Mouse (Mus musculus): ENCODE measurements around the gene Clec2g. TPM values are rescaled to one million over a fixed set of nuclear protein-coding genes. Genes with fewer than 3 reads are reported as not detected.
"Not testable (repeated sequence)": the region's sequence is repeated elsewhere in the genome, so short reads cannot be mapped to it uniquely, and the experiment has no call there.

The Clec2g gene
- polyA plus RNA-seq, 1 experiment, result 0.35 TPM

DNA sequence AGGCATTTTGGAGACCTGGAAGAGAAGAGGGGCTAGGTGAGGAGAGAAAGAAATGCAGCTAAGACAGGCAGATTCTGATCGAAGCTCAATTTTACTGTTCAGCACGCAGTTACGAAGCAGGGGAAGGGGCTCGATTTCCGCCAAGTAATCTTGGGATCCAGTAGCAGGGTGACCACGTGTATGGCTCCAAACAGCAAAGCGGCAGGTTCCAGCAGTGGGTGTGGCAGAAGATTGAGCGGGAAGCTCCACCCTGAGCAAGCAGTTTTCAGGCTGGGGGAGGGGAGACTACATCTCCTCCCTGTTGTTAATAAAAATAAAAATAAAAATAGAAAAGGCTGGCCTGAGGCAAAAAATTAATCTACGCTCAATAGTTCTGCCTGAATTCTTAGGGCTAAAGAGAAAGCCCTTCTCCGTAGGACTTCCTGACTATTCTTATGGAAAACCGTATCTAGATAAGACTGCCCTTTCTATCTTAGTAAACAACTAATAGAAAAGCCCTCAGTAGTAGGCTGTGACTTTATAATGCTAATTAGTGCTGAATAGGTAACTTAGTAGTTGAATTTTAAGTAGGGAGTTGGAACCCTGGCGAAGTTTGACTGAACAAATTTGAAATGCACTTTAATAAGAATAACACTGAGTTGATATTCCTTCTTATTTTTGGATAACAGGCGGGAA, 62.7 kb downstream of the Clec2g start:
- TF ChIP-seq POLR2A (IDR thresholded peaks at IDR 0.05; ENCODE audit: low read depth, low read length) (no peak), CTCF (IDR thresholded peaks at IDR 0.05; ENCODE audit: extremely low read depth, insufficient read depth, insufficient read length, insufficient replicate concordance) (no peak)
- WGBS, result 74% methylated on average over 13 of the region's 13 CpGs
- no peak for DNase-seq (ENCODE audit: low read depth in 1 of 2, low spot score in 2 of 2)
- H3K27ac ChIP-seq (ENCODE audit: insufficient read depth, low read length), result no peak overlapping the region
- H3K4me1 ChIP-seq (ENCODE audit: control insufficient read depth, insufficient read depth, insufficient read length), result peaks cover 8% of the 10 kb centered on the region; the same call in 1 of the 2 replicates
- no peak overlapping the region for H3K4me3 ChIP-seq (ENCODE audit: extremely low read depth, insufficient read depth, insufficient read length)
- H3K27me3 ChIP-seq (ENCODE audit: control insufficient read depth, insufficient read depth, low read length), result no peaks in the 10 kb centered on the region
- H3K36me3 ChIP-seq (ENCODE audit: control insufficient read depth, insufficient read depth, low read length), result no peaks in the 10 kb centered on the region

GRCm38 (mm10) chr6:129001392-129001791, 67.2 kb downstream of the Clec2g start:
- DNase-seq (ENCODE audit: low read depth in 1 of 2, low spot score in 2 of 2), result no peak
- WGBS, result 80% methylated on average over 2 of the region's 2 CpGs

GRCm38 (mm10) chr6:129008552-129008951, 74.4 kb downstream of the Clec2g start:
- H3K27me3 ChIP-seq (ENCODE audit: control insufficient read depth, insufficient read depth, low read length), result no peaks in the 10 kb centered on the region
- no peak overlapping the region for H3K4me3 ChIP-seq (ENCODE audit: extremely low read depth, insufficient read depth, insufficient read length)
- no peaks in the 10 kb centered on the region for H3K36me3 ChIP-seq (ENCODE audit: control insufficient read depth, insufficient read depth, low read length)
- no peak for DNase-seq (ENCODE audit: low read depth in 1 of 2, low spot score in 2 of 2)
- no peak overlapping the region for H3K27ac ChIP-seq (ENCODE audit: insufficient read depth, low read length)
- no peak for TF ChIP-seq POLR2A (IDR thresholded peaks at IDR 0.05; ENCODE audit: low read depth, low read length)
- TF ChIP-seq CTCF (IDR thresholded peaks at IDR 0.05; ENCODE audit: extremely low read depth, insufficient read depth, insufficient read length, insufficient replicate concordance), result no peak
- peaks cover 7% of the 10 kb centered on the region; the same call in 1 of the 2 replicates for H3K4me1 ChIP-seq (ENCODE audit: control insufficient read depth, insufficient read depth, insufficient read length)
- 90% methylated on average over 8 of the region's 8 CpGs for WGBS

More at GRCm38 (mm10) chr6:129001392-129001791, 67.2 kb downstream of the Clec2g start:
- Histone ChIP-seq H3K36me3 (ENCODE audit: control insufficient read depth, insufficient read depth, low read length) (no peaks in the 10 kb centered on the region), H3K27me3 (ENCODE audit: control insufficient read depth, insufficient read depth, low read length) (no peaks in the 10 kb centered on the region), H3K4me3 (ENCODE audit: extremely low read depth, insufficient read depth, insufficient read length) (no peak overlapping the region), H3K27ac (ENCODE audit: insufficient read depth, low read length) (no peak overlapping the region; the same call in 1 of the 2 replicates), H3K4me1 (ENCODE audit: control insufficient read depth, insufficient read depth, insufficient read length) (no peaks in the 10 kb centered on the region)
- TF ChIP-seq POLR2A (IDR thresholded peaks at IDR 0.05; ENCODE audit: low read depth, low read length) (no peak), CTCF (IDR thresholded peaks at IDR 0.05; ENCODE audit: extremely low read depth, insufficient read depth, insufficient read length, insufficient replicate concordance) (no peak)

DNA sequence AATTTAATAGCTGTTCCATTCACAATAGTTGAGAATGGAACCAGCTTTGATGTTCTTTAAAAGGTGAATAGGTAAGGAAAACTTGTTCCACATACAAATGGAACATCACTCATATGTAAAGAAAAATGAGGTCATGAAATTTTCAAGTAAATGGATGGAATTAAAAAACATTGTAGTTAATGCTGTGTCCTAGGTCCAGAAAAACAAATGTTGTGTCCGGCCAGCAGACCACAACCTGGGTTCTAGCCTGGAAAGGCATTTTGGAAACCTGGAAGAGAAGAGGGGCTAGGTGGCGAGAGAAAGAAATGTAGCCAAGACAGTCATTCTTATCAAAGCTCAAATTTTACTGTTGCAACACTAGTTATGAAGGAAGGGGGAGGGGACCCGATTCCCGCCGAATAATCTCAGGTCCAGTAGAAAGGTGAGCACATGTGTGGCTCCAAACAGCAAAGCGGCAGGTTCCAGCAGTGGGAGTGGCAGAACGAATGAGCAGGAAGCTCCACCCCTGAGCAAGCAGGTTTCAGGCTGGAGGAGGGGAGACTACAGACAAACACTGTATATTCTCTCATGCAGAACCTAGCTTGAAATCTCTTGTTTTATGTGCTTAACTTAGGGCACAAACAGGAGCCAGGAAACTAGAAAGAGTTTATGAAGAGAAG, 75.8 kb downstream of the Clec2g start:
- not testable (repeated sequence) for H3K27me3 ChIP-seq (ENCODE audit: control insufficient read depth, insufficient read depth, low read length); H3K27ac ChIP-seq (ENCODE audit: insufficient read depth, low read length); DNase-seq (ENCODE audit: low read depth in 1 of 2, low spot score in 2 of 2); H3K36me3 ChIP-seq (ENCODE audit: control insufficient read depth, insufficient read depth, low read length); H3K4me3 ChIP-seq (ENCODE audit: extremely low read depth, insufficient read depth, insufficient read length)
- 49% methylated on average over 7 of the region's 7 CpGs for WGBS
- peaks cover 11% of the 10 kb centered on the region; the same call in 1 of the 2 replicates for H3K4me1 ChIP-seq (ENCODE audit: control insufficient read depth, insufficient read depth, insufficient read length)

DNA sequence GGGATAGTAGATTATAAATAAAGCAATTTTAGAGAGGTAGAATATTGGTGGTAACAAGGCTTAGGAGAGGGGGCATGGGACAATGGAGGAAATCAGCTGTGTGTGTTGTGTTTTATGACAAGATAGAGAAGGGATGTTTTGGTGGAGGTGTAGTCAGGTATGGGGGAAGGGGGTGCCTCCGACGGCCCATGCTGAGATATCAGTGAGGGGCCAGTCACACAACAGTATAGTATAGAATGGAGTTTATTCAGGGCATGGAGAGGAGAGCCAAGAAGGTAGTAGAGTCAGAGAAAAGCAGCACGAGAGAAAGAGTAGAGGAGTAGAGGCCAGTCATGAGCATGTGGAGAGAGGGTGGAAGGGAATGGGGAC, 76.3 kb downstream of the Clec2g start:
- 76% methylated on average over 3 of the region's 3 CpGs for WGBS
- DNase-seq (ENCODE audit: low read depth in 1 of 2, low spot score in 2 of 2), result no peak
- Histone ChIP-seq H3K4me1 (ENCODE audit: control insufficient read depth, insufficient read depth, insufficient read length) (peaks cover 11% of the 10 kb centered on the region; the same call in 1 of the 2 replicates), H3K27ac (ENCODE audit: insufficient read depth, low read length) (no peak overlapping the region), H3K36me3 (ENCODE audit: control insufficient read depth, insufficient read depth, low read length) (no peaks in the 10 kb centered on the region), H3K27me3 (ENCODE audit: control insufficient read depth, insufficient read depth, low read length) (no peaks in the 10 kb centered on the region), H3K4me3 (ENCODE audit: extremely low read depth, insufficient read depth, insufficient read length) (no peak overlapping the region)
- TF ChIP-seq CTCF (IDR thresholded peaks at IDR 0.05; ENCODE audit: extremely low read depth, insufficient read depth, insufficient read length, insufficient replicate concordance) (no peak), POLR2A (IDR thresholded peaks at IDR 0.05; ENCODE audit: low read depth, low read length) (no peak)

DNA sequence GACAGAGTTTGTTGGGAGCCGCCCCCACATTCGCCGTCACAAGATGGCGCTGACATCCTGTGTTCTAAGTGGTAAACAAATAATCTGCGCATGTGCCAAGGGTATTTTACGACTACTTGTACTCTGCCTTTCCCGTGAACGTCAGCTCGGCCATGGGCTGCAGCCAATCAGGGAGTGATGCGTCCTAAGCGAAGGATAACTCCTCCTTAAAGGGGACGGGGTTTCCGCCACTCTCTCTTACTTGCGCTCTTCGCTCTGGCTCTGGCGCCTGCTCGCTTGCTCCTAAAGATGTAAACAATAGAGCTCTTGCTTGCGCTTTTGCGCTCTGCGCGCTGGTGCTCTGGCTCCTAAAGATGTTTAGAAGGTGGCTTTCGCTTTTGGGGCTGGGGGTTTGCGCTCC, 77.8 kb downstream of the Clec2g start:
- H3K4me1 ChIP-seq (ENCODE audit: control insufficient read depth, insufficient read depth, insufficient read length), result peaks cover 11% of the 10 kb centered on the region; the same call in 1 of the 2 replicates
- H3K36me3 ChIP-seq (ENCODE audit: control insufficient read depth, insufficient read depth, low read length); H3K27ac ChIP-seq (ENCODE audit: insufficient read depth, low read length); H3K27me3 ChIP-seq (ENCODE audit: control insufficient read depth, insufficient read depth, low read length); DNase-seq (ENCODE audit: low read depth in 1 of 2, low spot score in 2 of 2); H3K4me3 ChIP-seq (ENCODE audit: extremely low read depth, insufficient read depth, insufficient read length): not testable (repeated sequence)
- WGBS, result 93% methylated on average over 20 of the region's 23 CpGs

DNA sequence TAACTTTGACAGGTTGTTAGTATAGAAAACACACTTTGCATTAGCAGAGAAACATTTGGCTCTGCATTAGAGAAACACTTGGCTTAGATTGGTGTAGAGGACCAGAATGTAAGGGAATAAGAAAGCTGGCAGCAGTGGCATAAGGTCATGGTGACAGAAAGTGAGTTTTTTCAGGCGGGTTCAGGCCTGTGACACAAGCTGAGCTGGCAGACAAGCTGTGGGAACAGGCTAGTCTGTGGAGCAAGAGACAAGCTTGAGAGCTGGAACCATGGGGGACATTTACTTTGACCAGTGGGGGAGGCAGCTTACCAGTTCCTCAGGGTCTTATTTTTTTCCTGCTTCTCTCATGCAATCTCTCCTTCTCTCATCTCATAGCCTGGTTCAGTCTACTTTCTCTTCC, 78.8 kb downstream of the Clec2g start:
- H3K36me3 ChIP-seq (ENCODE audit: control insufficient read depth, insufficient read depth, low read length), result no peaks in the 10 kb centered on the region
- 88% methylated on average over 1 of the region's 1 CpGs for WGBS
- peaks cover 11% of the 10 kb centered on the region; the same call in 1 of the 2 replicates for H3K4me1 ChIP-seq (ENCODE audit: control insufficient read depth, insufficient read depth, insufficient read length)
- no peak overlapping the region for H3K4me3 ChIP-seq (ENCODE audit: extremely low read depth, insufficient read depth, insufficient read length)
- no peak for DNase-seq (ENCODE audit: low read depth in 1 of 2, low spot score in 2 of 2)
- H3K27ac ChIP-seq (ENCODE audit: insufficient read depth, low read length), result no peak overlapping the region
- TF ChIP-seq POLR2A (IDR thresholded peaks at IDR 0.05; ENCODE audit: low read depth, low read length), result no peak
- no peak for TF ChIP-seq CTCF (IDR thresholded peaks at IDR 0.05; ENCODE audit: extremely low read depth, insufficient read depth, insufficient read length, insufficient replicate concordance)
- H3K27me3 ChIP-seq (ENCODE audit: control insufficient read depth, insufficient read depth, low read length), result no peaks in the 10 kb centered on the region

All from spleen, adult 2 months (tissue).